Mouse (Mus musculus) bone marrow macrophage, adult 2 months (primary cell): ENCODE data around the gene Pwp1.

Experiments
- CTCF ChIP-seq: IDR thresholded peaks from 2 replicates; pipeline ENCODE4 v1.5.1; 2012; ENCODE audit warnings: low read depth, mild to moderate bottlenecking, low read length, moderate library complexity
- POLR2A ChIP-seq: IDR thresholded peaks from 2 replicates; pipeline ENCODE4 v1.6.1; 2012; ENCODE audit warnings: mild to moderate bottlenecking, low read depth, low read length, borderline replicate concordance

- TF ChIP-seq CTCF (no peak), POLR2A (no peak)
These were observed 98.6 kb downstream of the Pwp1 start, which contains the start of gene Ascl4 for GRCm38 (mm10) chr10:85927676-85928445.
